Mouse (Mus musculus): ENCODE data around the gene Rcbtb1. TPM values are rescaled to one million over a fixed set of nuclear protein-coding genes. Genes with fewer than 3 reads are reported as not detected.

The Rcbtb1 gene
- polyA plus RNA-seq (2016; fragmentation: Nextera tagmentation; extraction: Ambion mirVana), result 128 and 130 TPM in 2 replicates

DNA sequence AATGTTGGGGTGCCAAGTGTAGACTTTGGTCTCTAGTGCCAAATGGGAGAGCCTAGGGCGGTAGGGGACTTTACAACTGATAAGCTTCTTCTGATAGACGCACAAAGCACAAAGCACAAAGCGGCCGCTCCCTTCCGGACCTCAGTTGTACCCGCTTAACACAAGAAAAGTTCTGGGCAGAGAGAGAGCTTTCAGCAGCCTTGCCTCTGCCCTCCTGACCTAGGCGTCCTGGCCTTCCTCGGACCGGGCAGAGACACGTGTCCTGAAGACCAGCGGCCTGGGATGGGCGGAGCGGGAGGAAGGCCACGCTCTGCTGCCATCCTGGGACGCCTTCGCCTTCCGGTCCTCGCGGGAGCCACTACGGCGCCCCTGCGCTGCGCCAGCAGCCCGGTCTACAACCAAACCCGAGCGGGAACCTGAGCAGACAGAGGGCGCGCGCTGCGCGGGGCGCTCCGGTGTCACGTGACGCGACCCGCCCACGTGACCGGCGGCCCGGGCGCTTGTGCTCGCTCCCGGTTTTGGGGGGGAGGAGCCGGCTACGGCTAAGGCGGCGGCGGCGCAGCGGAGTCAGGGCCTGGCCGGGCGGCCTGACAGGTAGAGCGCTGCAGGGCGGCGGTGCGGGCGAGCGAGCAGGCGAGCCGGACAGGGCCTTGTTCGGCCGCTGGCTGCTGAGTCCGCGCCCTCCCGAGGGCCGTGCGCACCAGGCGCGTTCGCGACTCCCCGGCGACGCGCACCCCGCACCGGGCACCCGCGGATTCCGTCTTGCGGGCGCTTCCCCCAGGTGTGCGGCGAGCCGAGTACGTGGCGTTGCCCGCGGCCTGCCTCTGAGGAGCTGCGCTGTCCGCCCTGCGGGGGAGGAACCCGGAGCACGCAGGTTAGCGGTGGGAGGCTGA lies at the start of gene Rcbtb1:
TSS of gene Rcbtb1 (plus strand) at position 499 of the 893 bp plus-strand sequence.
- H3K9ac ChIP-seq, result peak within 1 kb of the TSS; percentile 93
- H3K36me3 ChIP-seq (replicated peaks), result no peaks in the 10 kb centered on the region
- H3K4me3 ChIP-seq (replicated peaks), result peak within 1 kb of the TSS; percentile 83
- peak; percentile 95 for ATAC-seq (ENCODE audit: low FRiP score)
- H3K27ac ChIP-seq, result peak within 1 kb of the TSS; percentile 97
- WGBS, result under 1% methylated on average over 92 of the region's 96 CpGs
- peaks cover 34% of the 10 kb centered on the region for H3K4me1 ChIP-seq
- no peaks in the 10 kb centered on the region for H3K9me3 ChIP-seq
- peak within 1 kb of the TSS; percentile 67 for H3K4me2 ChIP-seq
- no peaks in the 10 kb centered on the region for H3K27me3 ChIP-seq

DNA sequence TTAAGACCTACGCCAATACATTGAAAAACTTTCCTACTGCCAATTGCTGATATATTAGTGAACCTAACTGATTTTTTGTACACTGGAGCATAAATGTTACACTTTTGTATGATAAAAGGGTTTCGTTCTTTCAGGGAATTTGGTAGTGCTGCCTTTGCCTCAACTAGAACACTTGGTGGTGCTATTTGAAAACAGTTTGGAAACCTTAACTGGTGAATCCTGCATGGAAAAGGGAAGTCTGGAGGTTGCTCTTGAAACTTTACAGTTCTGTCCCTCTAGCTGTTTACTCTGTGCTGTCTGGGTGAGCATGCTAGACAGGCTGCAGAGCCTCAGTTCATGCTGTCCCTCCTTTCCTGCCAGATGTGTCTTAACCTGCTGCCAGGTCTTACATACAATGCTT lies 45.4 kb upstream of the Rcbtb1 start:
- H3K9ac ChIP-seq, result no peak overlapping the region
- no peak overlapping the region for H3K27ac ChIP-seq
- H3K9me3 ChIP-seq, result no peaks in the 10 kb centered on the region
- H3K27me3 ChIP-seq, result no peaks in the 10 kb centered on the region
- no peaks in the 10 kb centered on the region for H3K4me1 ChIP-seq
- no peak overlapping the region for H3K4me2 ChIP-seq
- H3K4me3 ChIP-seq (replicated peaks), result no peak overlapping the region
- WGBS, result 83% methylated on average over 2 of the region's 2 CpGs
- ATAC-seq (ENCODE audit: low FRiP score), result no peak
- H3K36me3 ChIP-seq (replicated peaks), result no peaks in the 10 kb centered on the region

DNA sequence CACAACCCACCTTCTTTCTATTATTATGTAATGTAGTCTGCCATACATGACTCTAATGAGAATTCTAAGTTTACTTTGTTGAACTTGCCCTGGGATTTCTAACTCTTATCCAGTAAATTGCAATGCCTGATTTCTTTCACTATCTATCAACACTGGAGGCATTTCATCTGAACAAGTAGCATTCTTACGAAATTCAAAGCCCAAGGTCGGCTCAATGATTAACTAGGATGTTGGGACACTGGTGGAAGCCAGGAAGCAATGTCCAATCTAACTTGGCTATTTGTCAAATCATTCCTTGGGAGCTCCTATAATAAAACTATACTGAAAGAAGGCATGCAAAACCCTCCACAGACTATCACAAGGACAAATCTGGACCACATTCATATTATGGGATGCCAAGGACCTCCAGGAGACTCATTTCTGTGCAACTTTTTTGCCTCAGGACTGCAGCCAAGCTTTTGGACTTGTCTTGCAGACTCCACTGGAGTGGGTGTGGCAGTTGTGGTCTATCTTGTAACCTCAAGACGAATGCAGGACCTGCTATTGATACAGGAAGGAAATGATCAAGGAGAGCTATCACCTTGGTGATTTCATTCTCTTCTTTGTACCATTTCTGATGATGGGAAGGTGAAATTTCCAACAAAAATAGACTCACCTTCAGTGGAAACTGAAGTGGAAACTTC lies 43.9 kb upstream of the Rcbtb1 start:
- H3K9me3 ChIP-seq, result no peaks in the 10 kb centered on the region
- no peaks in the 10 kb centered on the region for H3K4me1 ChIP-seq
- 85% methylated on average over 3 of the region's 3 CpGs for WGBS
- no peak overlapping the region for H3K4me3 ChIP-seq (replicated peaks)
- no peaks in the 10 kb centered on the region for H3K27me3 ChIP-seq
- H3K4me2 ChIP-seq, result no peak overlapping the region
- H3K9ac ChIP-seq, result no peak overlapping the region
- no peak for ATAC-seq (ENCODE audit: low FRiP score)
- H3K36me3 ChIP-seq (replicated peaks), result no peaks in the 10 kb centered on the region
- H3K27ac ChIP-seq, result no peak overlapping the region

DNA sequence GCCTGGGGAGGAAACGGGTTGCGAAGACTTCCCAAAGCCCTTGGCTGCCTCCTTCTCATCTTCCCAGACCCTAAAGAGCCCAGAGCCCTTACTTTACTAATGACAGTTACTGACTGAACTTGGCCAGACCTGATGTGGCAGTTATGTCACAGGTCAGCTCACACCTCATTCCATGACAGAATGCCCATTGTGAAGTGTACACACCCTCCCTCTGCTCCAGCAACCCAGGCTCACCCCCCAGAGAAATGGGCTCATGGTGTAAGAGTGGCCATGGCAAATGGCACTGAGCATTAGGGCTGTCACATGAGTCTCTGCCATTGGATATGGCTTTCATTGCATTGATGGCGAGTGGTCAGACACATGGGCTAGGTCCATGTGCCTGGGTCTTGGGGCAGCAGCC lies 22.4 kb upstream of the Rcbtb1 start, which contains the start of gene Gm5142:
TSS of gene Gm5142 (minus strand) at position 101 of the 400 bp plus-strand sequence.
- H3K27ac ChIP-seq, result no peak within 1 kb of the TSS
- no peak for ATAC-seq (ENCODE audit: low FRiP score)
- no peaks in the 10 kb centered on the region for H3K36me3 ChIP-seq (replicated peaks)
- no peak within 1 kb of the TSS for H3K4me2 ChIP-seq
- H3K9ac ChIP-seq, result no peak within 1 kb of the TSS
- no peak within 1 kb of the TSS for H3K4me3 ChIP-seq (replicated peaks)
- H3K9me3 ChIP-seq, result no peaks in the 10 kb centered on the region
- H3K27me3 ChIP-seq, result no peaks in the 10 kb centered on the region
- WGBS, result 88% methylated on average over 3 of the region's 3 CpGs
- H3K4me1 ChIP-seq, result no peaks in the 10 kb centered on the region

DNA sequence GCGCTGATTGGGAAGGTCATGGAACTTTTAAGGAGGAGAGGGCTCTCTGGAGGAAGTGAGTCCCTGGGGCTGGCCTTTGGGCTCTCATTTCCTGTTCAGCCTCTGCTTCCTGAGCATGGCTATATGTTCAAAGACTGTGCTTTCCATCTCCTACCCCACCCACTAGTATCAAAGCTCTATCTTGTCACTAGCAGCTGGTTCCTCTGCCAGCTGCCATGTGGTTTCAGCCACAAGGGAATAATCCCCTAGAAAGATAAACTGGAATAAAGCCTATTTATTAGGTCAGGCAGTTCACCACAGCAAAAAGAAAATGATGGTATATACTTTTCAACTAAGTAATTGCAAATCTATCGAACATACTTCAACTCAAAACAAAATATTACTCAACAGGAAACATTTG lies 18.3 kb upstream of the Rcbtb1 start:
- 81% methylated on average over 2 of the region's 2 CpGs for WGBS
- ATAC-seq (ENCODE audit: low FRiP score), result no peak

DNA sequence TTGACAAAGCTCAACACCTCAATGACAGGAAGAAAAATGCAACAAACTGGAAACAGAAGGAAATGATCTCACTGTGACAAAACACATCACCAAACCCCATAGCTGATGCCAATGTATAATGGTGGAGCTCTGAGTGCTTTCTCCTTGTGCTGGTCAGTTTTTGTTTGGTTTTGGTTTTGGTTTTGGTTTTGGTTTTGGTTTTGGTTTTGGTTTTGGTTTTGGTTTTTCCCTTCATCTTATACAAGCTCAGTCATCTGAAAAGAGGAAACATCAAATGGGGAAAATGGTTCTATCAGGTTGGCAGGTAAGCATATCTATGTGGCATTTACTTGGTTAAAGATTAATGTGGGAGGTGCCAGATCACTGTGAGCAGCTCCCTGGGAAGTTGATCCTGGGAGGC lies 15.5 kb upstream of the Rcbtb1 start:
- no peaks in the 10 kb centered on the region for H3K27me3 ChIP-seq
- H3K4me1 ChIP-seq, result no peaks in the 10 kb centered on the region
- ATAC-seq (ENCODE audit: low FRiP score), result no peak
- H3K4me2 ChIP-seq, result no peak overlapping the region
- H3K27ac ChIP-seq, result no peak overlapping the region
- no peak overlapping the region for H3K9ac ChIP-seq
- no peak overlapping the region for H3K4me3 ChIP-seq (replicated peaks)
- no peaks in the 10 kb centered on the region for H3K9me3 ChIP-seq
- no peaks in the 10 kb centered on the region for H3K36me3 ChIP-seq (replicated peaks)

More for the DNA sequence above, 18.3 kb upstream of the Rcbtb1 start:
- Histone ChIP-seq H3K4me1 (no peaks in the 10 kb centered on the region), H3K4me2 (no peak overlapping the region), H3K4me3 (replicated peaks) (no peak overlapping the region), H3K9me3 (no peaks in the 10 kb centered on the region), H3K36me3 (replicated peaks) (no peaks in the 10 kb centered on the region), H3K27me3 (no peaks in the 10 kb centered on the region), H3K27ac (no peak overlapping the region), H3K9ac (no peak overlapping the region)

DNA sequence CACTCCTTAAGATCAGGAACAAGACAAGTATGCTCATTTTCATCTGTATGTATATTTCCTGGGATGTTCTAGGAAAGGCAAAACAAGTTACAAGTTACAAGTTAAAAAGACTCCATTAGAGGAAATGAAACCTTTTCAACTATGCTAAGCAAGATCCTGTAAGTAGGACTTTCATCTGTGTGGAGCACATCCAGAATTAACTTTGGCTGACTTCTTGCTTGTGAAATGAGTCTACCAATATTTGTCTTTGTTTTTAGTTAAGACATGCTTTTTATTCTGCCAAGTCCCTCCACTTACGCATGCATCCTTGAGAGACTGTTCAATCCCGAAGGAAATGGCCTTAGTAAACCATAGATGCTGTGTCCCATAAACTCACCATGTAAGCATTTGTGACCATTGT lies 14.9 kb upstream of the Rcbtb1 start:
- Histone ChIP-seq H3K36me3 (replicated peaks) (no peaks in the 10 kb centered on the region), H3K9ac (no peak overlapping the region), H3K4me2 (no peak overlapping the region), H3K4me3 (replicated peaks) (no peak overlapping the region), H3K27me3 (no peaks in the 10 kb centered on the region), H3K27ac (no peak overlapping the region), H3K4me1 (no peaks in the 10 kb centered on the region), H3K9me3 (no peaks in the 10 kb centered on the region)
- no peak for ATAC-seq (ENCODE audit: low FRiP score)
- 94% methylated on average over 2 of the region's 2 CpGs for WGBS

DNA sequence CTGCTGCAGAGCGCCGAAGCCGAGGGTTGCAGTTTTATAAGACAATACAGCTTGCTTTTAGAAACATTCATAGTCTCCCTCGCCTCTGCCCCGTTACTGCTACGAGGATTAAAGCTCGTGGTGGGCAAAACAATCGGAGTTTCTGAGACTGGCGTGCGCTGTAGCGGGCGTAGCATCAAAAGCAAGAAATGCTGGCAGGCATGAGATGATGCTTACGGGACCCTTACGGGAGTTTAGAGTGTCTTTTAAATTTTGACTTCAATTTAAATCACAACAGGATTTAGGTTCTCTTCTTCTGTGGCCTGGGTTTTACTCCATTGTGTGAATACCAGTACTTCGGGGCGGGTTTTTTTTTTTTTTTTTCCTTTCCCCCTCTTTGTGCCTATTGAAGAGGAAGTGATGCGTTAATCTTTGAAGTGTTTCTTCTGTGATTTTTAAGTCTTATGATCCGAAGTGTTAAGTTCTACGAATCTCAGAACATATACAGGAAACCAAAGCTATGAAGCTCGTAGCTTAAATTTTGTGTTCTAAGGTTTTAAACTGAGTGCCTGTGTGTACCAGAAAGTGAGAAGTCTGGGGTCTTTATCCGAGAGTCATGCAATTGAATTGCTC lies 701 bp downstream of the Rcbtb1 start:
- no peaks in the 10 kb centered on the region for H3K36me3 ChIP-seq (replicated peaks)
- H3K27me3 ChIP-seq, result no peaks in the 10 kb centered on the region
- peak overlapping the region; percentile 83 for H3K4me3 ChIP-seq (replicated peaks)
- H3K9me3 ChIP-seq, result no peaks in the 10 kb centered on the region
- peak overlapping the region; percentile 67 for H3K4me2 ChIP-seq
- no peak for ATAC-seq (ENCODE audit: low FRiP score)
- H3K27ac ChIP-seq, result peak overlapping the region; percentile 97
- peaks cover 39% of the 10 kb centered on the region for H3K4me1 ChIP-seq
- WGBS, result under 1% methylated on average over 21 of the region's 21 CpGs
- H3K9ac ChIP-seq, result peak overlapping the region; percentile 93

DNA sequence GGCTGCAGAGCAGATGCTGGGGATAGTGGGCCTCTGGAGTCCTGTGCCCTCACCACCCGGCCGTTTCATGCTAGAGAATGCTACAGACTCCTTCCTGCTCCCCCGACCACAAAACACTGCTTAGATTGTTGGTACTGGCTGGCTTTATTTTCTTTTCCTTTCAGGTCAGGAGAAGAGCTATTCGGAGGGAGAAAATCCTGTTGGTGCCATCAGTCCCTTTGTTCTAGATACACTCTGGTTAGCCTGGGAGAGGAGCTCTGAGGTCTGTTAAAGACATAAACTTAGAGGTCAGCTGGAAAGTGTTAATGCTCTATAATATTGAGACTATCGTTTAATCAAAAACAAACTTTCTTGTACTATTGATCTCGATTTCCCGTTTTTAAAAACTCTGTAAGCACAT lies 4.5 kb downstream of the Rcbtb1 start:
- H3K4me3 ChIP-seq (replicated peaks), result no peak overlapping the region
- no peak for ATAC-seq (ENCODE audit: low FRiP score)
- no peaks in the 10 kb centered on the region; the same call in 1 of the 2 replicates for H3K36me3 ChIP-seq (replicated peaks)
- peak overlapping the region; percentile 60 for H3K27ac ChIP-seq
- peaks cover 49% of the 10 kb centered on the region for H3K4me1 ChIP-seq
- no peaks in the 10 kb centered on the region for H3K27me3 ChIP-seq
- no peaks in the 10 kb centered on the region for H3K9me3 ChIP-seq
- 28% methylated on average over 7 of the region's 7 CpGs for WGBS
- peak overlapping the region; percentile 30; the same call in 1 of the 2 replicates for H3K9ac ChIP-seq
- H3K4me2 ChIP-seq, result peak overlapping the region; percentile 37

DNA sequence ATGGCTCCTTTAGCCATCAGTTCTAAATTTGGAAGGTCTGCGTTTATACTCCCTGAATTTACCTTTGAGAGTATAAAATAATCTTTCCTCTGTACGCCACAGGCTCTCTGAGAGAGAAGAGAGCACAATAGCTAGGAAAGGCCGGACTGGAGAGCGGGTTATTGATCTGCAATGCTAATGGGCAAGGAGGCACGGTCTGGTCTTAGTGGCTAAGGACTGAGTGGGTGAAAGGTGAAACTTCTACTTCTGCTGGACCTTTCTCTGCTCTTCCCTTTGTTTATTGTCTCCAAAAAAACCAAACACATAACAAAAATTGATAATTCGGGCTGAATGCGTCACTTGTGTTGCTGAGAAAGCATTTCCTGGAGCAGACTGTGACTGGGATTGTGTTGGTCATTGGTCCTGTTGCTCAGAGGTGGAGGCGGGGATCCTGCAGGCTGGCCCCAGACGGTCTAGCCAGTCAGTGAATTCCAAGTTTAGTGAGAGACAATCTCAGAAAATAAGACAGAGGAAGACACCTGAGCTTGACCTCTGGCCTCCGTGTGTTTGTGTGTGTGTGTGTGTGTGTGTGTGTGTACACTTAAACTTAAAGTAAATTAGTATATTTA lies 5.1 kb downstream of the Rcbtb1 start:
- Histone ChIP-seq H3K4me3 (replicated peaks) (no peak overlapping the region), H3K36me3 (replicated peaks) (peaks cover 5% of the 10 kb centered on the region; the same call in 1 of the 2 replicates), H3K27me3 (no peaks in the 10 kb centered on the region), H3K9me3 (no peaks in the 10 kb centered on the region), H3K4me2 (no peak overlapping the region), H3K4me1 (peaks cover 49% of the 10 kb centered on the region), H3K27ac (peak overlapping the region; percentile 21; the same call in 1 of the 2 replicates), H3K9ac (no peak overlapping the region)
- WGBS, result 37% methylated on average over 10 of the region's 10 CpGs
- ATAC-seq (ENCODE audit: low FRiP score), result no peak

DNA sequence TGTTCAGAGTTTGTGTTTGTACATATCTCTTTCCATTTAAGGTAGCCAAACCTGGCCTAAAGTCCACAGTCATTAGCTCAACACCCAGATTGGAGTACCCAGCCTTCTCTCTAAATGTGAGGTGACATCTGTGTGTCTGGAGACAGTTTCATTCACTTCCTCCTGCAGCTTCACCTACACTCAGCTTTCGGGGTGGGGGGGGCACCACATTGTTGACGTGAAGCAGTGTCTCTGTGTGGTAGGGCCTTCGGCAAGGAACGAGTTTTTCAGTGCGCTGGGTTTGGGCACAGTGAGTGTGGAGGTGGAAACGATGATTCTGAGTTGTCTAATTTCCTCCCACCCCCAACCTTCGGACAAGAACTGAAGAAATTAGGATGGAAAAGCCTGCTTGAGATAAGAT lies 8.0 kb downstream of the Rcbtb1 start:
- peaks cover 25% of the 10 kb centered on the region for H3K36me3 ChIP-seq (replicated peaks)
- no peak for ATAC-seq (ENCODE audit: low FRiP score)
- H3K9me3 ChIP-seq, result no peaks in the 10 kb centered on the region
- H3K4me2 ChIP-seq, result no peak overlapping the region
- H3K27me3 ChIP-seq, result no peaks in the 10 kb centered on the region
- H3K4me1 ChIP-seq, result peaks cover 34% of the 10 kb centered on the region
- H3K9ac ChIP-seq, result no peak overlapping the region
- 95% methylated on average over 7 of the region's 7 CpGs for WGBS
- H3K4me3 ChIP-seq (replicated peaks), result no peak overlapping the region
- H3K27ac ChIP-seq, result no peak overlapping the region

DNA sequence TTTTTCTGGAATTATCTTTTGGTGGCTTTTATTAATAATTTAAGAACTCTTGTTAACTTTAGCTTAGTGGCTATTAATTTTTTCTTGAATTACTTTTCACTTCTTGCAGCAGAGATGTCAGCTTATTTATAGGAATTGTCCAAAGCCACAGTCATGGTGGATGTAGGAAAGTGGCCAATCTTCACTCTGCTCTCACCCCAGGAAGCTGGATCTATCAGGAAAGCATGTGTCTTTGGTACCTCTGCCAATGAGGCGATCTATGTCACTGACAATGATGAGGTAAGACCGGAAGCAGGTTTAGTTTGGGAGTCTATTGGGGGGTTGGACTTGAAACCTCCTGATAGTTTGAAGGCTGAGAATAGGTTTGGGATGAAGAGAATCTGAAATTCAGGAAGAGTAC lies 8.8 kb downstream of the Rcbtb1 start:
- H3K9ac ChIP-seq, result no peak overlapping the region
- 94% methylated on average over 2 of the region's 2 CpGs for WGBS
- no peaks in the 10 kb centered on the region for H3K9me3 ChIP-seq
- no peaks in the 10 kb centered on the region for H3K27me3 ChIP-seq
- no peak overlapping the region for H3K27ac ChIP-seq
- peaks cover 26% of the 10 kb centered on the region for H3K4me1 ChIP-seq
- no peak overlapping the region for H3K4me3 ChIP-seq (replicated peaks)
- peaks cover 33% of the 10 kb centered on the region for H3K36me3 ChIP-seq (replicated peaks)
- no peak for ATAC-seq (ENCODE audit: low FRiP score)
- no peak overlapping the region for H3K4me2 ChIP-seq

All from forebrain, embryonic 12.5 days (tissue).